Mouse (Mus musculus) lung, adult 2 months (tissue): Measurements from ENCODE around the gene Tle6. TPM values are rescaled to one million over a fixed set of nuclear protein-coding genes. Genes with fewer than 3 reads are reported as not detected.

Source experiments
- DNase-seq: peaks from one replicate; pipeline ENCODE4 v3.0.0; 2022
- H3K4me1 ChIP-seq: fragments of 200-500 bp; 2 replicates; pipeline ENCODE4 v1.6.1; 2011; ENCODE audit warnings: low read length; ENCODE audit not compliant: control insufficient read depth, insufficient read depth
- H3K4me3 ChIP-seq: fragments of 200-500 bp; replicated peaks from 2 replicates; pipeline ENCODE3; 2011; ENCODE audit warnings: low read depth, mild to moderate bottlenecking, control low read depth, low read length; ENCODE audit errors: extremely low read depth
- CTCF ChIP-seq: fragments of 200-500 bp; IDR thresholded peaks from 2 replicates; pipeline ENCODE4 v1.5.1; 2011; ENCODE audit warnings: mild to moderate bottlenecking, low read length, control low read depth; ENCODE audit not compliant: insufficient read depth
- POLR2A ChIP-seq: fragments of 200-500 bp; IDR thresholded peaks from 2 replicates; pipeline ENCODE4 v1.6.1; 2011; ENCODE audit warnings: low read depth, mild to moderate bottlenecking, control low read depth, low read length, borderline replicate concordance; ENCODE audit errors: extremely low read depth
- WGBS: fragments of 180-500 bp; shearing (Covaris S2); methylation state at CpG from one replicate; pipeline ENCODE4 v1.1.7; 2018; 5-methylcytosine and 5-hydroxymethylcytosine counted together
- polyA plus RNA-seq: library from polyadenylated mRNA; depleted of rRNA; stranded (reverse); fragments of >200 nt; gene quantifications from 2 replicates; pipeline ENCODE4 v1.2.3, GENCODE M21; 2012

Gene Tle6
- polyA plus RNA-seq, 1 experiment = 41.6 TPM

DNA sequence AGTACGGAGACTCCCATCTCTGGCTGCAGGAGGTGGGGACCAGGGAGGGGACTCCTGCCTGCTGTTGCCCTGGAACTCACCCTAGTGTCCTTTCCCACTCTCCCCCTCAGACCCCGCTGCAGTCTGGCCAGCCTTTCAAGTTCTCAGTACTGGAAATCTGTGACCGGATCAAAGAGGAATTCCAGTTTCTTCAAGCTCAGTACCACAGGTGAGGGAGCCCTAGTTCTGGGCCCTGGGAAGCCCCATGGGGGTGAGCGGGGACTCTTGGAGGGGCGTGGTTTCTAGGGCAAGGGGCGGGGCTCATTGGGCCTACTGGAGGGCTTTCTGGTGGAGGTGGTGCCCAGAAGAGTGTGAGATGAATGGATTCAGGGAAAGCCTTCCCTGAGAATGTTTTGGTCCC is 25.2 kb downstream of the Tle6 start:
- Histone ChIP-seq H3K4me3 (peak overlapping the region; percentile 61), H3K4me1 (peaks cover 7% of the 10 kb centered on the region; the same call in 1 of the 2 replicates)
- no peak for TF ChIP-seq CTCF
- WGBS = 10% methylated on average over 6 of the region's 6 CpGs
- DNase-seq = peak; percentile 50

DNA sequence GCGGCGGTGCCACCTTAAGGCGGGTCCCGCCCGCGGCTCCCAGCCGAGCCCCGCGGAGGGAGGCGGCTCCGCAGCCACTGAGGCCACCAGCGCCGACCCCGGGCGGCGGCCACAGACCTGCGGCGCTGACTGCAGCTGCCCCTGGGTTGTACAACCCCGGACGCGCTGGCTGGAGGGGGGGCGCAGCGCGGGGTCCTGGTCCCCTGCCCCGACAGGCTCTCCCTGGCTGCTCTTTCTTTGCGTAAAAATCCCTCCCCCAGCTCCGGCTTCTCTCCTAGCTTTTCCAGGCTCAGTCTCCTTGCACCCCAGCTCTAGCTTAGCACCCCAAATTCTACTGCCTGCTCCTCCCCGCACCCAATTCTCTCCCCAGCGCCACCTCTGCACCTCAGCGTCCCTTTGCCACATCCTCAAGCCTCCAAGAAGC is 25.7 kb downstream of the Tle6 start:
- TF ChIP-seq POLR2A (peak; percentile 19; the same call in 1 of the 2 replicates), CTCF (no peak)
- DNase-seq = peak; percentile 48
- peak overlapping the region; percentile 61 for H3K4me3 ChIP-seq
- H3K4me1 ChIP-seq = peaks cover 5% of the 10 kb centered on the region; the same call in 1 of the 2 replicates
- under 1% methylated on average over 30 of the region's 30 CpGs for WGBS

DNA sequence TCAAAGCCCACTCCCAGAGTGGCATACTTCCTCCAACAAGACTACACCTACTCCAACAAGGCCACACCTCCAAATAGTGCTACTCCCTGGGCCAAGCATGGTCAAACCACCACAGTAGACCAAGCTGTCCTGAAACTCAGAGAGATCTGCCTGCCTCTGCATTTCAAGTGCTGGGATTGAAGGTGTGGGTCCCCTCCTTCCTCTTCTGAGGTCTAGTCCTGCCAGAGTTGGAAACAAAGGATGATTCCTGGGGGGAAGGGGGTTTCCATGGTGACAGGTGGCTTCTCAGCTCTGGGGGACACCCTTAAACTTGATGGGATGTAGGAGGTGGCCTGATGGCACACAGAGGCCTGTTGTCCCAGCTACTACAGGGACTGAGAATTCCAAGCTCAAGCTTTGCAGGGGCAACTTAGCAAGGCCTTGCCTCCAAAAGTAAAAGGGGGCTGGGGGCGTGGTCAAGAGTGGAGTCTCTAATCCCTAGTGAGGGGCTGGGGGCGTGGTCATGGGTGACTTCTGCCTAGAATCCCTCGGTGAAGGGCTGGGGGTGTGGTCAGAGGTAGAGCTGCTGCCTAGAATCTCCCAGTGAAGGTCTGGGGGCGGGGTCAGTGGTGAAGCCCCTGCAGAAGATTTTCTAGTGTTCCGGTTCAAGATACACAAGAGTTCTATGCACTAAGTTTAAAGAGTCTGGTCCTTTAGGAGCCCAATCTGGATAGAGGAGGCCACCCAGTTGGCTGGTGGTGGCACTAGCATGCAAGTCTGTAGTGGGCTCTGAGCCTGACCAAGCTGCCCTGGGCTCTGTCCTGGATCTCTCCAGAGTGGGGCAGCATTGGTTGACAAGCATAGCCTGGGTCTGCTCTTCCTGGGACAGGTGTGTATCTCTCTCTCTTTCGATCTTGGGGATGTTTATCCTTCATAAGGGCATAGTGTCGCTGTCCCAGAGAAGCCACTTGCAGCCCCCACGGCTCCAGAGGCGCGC is 26.5 kb downstream of the Tle6 start, which contains the start of gene Tle2:
Tle2 (plus strand) TSS at position 481 of the 976 bp plus-strand sequence.
- 0 out of 2 replicates have a peak, but pooled peaks cover 5% of the 10 kb centered on the region for H3K4me1 ChIP-seq
- 34% methylated on average over 10 of the region's 10 CpGs for WGBS

DNA sequence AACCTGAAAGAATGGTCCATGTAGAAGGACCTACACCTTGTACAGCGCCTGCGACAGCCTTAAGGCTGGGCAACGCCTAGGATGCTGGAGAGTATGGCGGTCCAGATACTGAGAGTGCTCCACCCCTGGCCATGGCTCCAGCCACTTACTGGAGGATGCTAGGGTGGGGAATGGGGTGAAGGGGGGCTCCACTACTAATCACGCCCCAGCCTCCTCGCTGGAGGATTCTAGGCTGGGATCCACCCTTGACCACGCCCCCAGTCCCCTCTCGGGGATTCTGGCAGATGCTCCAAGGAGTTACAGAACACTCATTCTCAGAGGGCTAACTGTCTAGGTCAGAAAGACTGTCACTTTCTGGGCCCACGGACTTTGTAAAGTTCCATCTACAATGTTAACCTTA is 27.9 kb downstream of the Tle6 start:
- no peak for DNase-seq
- H3K4me3 ChIP-seq = no peak overlapping the region
- TF ChIP-seq CTCF (no peak), POLR2A (no peak)
- 0 out of 2 replicates have a peak, but pooled peaks cover 5% of the 10 kb centered on the region for H3K4me1 ChIP-seq
- 50% methylated on average over 9 of the region's 9 CpGs for WGBS

More for the DNA sequence above, 26.5 kb downstream of the Tle6 start, which contains the start of gene Tle2:
- H3K4me3 ChIP-seq = peak within 1 kb of the TSS; percentile 61
- TF ChIP-seq POLR2A (no peak), CTCF (no peak)
- no peak for DNase-seq

DNA sequence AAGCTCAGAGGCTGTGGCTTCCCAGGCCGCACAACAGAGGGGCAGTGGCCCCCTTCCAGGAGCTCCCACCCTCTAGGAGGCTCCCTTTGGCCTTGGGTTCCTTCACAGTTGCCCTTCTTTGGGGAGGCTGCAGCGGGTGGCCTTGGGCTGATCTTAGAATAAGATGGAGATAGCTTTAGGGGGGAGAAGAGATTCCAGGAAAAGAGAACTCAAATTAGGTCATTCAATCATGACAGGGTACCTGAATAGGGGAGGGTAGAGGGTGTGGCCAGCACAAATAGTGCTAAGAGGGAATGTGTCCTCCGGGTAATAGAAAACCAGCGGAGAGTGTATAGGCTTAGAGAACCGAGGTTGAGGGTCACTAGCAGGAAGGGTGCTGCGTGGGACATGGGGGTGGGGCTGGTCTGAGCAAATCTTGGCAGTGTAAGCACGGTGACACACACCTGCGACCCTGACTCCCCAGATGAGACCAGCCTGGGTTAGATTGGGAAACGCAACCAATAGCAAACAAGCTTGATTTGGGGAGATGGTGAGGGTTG is 28.7 kb downstream of the Tle6 start:
- Histone ChIP-seq H3K4me3 (no peak overlapping the region), H3K4me1 (0 out of 2 replicates have a peak, but pooled peaks cover 5% of the 10 kb centered on the region)
- 25% methylated on average over 9 of the region's 9 CpGs for WGBS
- no peak for DNase-seq
- TF ChIP-seq CTCF = no peak
- TF ChIP-seq POLR2A = no peak

DNA sequence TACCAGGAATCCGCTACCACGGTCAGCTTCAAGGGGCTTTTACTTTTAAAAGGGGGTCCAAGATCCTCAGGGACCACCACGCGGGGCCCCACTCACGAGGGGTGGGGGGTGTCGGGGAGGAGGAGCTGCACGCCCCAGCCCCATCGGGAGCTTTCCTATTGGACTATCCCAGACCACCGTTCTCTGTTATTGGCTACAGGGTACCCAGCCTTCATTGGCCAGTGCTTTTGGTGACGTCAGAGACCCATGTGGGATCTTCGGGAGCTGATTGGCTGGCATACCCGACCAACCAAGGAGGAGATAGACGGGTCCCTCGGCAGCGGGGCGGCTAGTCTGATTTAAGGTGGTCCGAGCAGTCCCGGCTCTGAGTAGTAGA is 29.4 kb downstream of the Tle6 start:
- TF ChIP-seq CTCF (no peak), POLR2A (0 out of 2 replicates have a peak, but pooled peaks have one; percentile 18)
- under 1% methylated on average over 18 of the region's 18 CpGs for WGBS
- Histone ChIP-seq H3K4me1 (0 out of 2 replicates have a peak, but pooled peaks cover 5% of the 10 kb centered on the region), H3K4me3 (peak overlapping the region; percentile 67)
- DNase-seq = peak; percentile 97

DNA sequence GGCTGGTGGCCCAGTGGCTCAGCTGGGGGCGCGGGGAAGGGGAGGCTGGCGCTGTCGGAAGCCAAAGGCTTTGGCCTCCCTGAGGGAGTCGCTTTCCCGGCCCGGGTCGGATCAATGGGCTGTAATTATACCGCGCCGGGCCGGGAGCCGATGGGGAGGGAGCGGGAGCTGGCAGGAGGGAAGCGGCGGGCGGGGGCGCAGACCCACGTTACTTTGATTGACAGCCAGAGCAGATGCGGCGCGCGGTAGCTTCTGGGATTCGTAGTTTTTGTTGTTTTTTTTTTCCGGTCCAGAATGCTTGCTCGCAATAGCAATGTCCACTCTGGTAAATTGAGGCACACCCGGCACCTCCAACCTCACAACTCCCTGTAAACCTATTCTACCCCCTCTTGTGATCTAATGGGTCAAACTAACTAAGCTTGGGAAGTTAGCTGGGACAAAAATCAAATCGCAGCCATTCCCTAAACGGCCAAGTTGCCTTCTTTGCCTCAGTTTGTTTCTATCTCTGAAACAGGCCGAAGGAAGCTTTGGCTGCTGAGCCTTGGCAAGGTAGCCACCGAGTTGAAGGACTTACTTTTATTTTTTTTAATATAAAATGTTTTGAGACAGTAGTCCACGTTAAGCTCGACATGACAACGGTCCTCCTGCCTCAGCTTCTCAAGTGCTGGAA is 29.9 kb downstream of the Tle6 start:
- Histone ChIP-seq H3K4me1 (0 out of 2 replicates have a peak, but pooled peaks cover 5% of the 10 kb centered on the region), H3K4me3 (peak overlapping the region; percentile 67)
- DNase-seq = peak; percentile 90
- TF ChIP-seq POLR2A = no peak
- no peak for TF ChIP-seq CTCF
- 2% methylated on average over 29 of the region's 34 CpGs for WGBS

DNA sequence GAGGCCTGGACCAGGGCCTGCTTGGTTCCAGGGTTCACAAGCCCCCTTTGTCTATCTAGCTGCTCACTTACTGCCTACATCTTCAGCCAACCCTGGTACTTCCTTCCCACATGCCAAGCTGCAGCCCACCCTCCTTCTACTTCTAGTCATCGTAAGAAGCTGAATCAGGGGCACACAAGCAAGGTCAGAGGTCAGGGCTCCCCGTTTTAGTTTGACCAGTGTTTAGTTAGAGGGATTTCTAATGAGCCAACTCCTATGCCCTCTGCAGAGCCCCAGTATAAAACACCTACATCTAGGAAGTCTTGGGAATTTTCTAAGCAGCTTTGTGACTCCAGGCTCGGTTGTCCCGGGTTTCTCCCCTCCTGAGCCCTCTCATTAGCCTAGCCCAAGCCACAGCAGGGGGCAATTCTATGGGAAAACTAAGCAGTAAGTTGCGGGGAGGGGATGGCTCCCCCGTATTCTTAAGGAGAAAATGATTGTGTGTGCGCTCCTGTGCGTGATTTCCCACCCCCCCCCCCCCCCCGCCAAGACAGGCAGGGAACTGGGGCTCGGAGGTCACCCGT is 30.6 kb downstream of the Tle6 start:
- WGBS = 15% methylated on average over 8 of the region's 11 CpGs

More for the DNA sequence above, 30.6 kb downstream of the Tle6 start:
- DNase-seq = no peak
- no peak for TF ChIP-seq POLR2A
- TF ChIP-seq CTCF = no peak
- peak overlapping the region; percentile 54 for H3K4me3 ChIP-seq
- H3K4me1 ChIP-seq = 0 out of 2 replicates have a peak, but pooled peaks cover 2% of the 10 kb centered on the region
